Mouse (Mus musculus) natural killer cell, adult 2 months (primary cell): ENCODE measurements around the gene Cyp1a2.
A peak's percentile ranks its signal among the peaks of the same experiment; 100 is the strongest.

ENCODE experiments used
- DNase-seq, 2 experiments: peaks; one replicate each; pipeline ENCODE4 v3.0.0; 2022; ENCODE audit warnings: low spot score in 2 of 2

The Cyp1a2 gene

DNA sequence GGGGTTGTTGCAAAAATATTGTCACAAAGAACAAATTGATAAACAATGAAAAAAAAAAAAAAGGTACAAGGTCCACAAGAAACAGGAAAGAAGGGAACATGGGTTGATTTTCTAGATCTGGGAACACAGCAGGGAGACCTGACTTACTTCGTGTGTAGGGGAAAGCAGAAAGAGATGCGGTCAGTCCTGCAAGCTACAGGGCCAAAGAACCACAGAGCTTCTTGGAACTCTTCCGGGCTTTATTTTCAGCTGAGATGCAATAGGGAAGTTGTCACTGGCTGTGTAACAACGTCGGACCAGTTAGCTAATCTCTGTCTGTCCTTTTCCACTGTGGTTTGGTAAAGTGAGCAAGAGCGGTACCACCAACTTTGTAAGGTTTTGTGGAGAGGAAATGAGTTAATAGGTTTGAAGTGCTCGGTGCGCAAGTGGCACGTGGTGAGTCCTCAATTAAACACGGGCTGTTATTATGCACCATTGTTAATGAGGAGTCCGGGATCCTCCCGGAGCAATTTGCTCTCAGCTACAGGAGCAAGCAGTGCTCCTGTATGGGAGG lies 36.9 kb downstream of the Cyp1a2 start:
- DNase-seq: peak; percentile 64 to 72

GRCm38 (mm10) chr9:57644944-57645893 lies 38.3 kb downstream of the Cyp1a2 start:
- DNase-seq: peak; percentile 91 to 93

DNA sequence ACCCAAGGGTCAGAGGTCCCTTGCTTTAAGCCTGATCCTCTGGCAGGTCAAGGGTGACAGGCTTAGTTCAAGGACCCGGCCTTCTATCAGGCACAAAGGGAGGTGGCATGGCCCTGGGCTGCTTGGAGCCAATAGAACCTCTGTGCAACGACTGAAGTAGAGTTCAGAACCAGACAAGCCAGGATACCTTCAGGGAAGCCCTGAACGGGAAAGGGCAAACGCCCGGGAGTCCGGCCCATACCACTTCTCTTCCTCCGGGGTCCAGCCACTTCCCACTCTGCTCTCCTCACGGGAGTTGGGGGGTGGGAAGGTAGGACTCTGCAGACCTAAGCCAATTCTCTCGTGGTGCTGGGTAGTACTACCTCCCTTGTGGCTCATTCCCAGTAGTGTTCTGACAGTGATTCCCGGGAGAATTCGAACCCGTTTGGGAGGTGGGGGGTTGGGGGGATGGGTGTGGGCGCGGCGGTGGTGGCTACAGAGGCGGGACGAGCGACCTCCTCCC lies 39.0 kb downstream of the Cyp1a2 start:
- DNase-seq: no peak

- DNase-seq: peak; percentile 44 to 50
Measured at GRCm38 (mm10) chr9:57643856-57644180, 39.7 kb downstream of the Cyp1a2 start.

DNA sequence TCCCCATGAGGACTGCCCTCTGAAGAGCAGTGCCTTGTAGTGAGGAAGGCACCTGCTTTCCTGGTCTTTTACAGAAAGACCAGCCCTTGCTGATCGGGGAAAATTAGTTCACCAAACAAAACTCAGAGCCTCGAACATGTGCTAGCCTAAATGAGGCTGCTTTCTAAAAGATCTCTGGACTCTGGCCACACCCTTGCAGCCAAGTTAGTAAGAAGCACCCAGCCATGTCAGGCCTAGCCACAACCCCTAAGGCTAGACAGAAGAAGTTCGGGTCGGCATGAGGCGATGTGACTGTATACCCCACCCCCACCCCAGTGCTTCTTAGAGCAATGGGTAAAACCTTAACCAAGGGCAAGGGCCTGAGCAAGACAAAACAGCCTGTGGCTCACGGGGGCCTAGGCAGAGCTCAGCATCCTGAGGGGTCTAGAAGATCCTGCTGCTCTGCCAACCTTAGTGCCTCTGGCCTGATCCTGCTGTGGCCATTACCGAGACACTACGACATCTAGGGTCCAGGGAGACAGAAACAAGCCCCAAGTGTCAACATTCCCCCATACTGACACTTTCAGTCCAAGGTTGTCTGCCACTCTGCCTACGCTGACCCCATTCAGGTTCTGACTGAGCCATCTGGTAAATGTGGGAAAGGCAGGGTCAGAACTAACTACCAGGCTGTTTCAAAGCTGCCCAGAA lies 40.2 kb downstream of the Cyp1a2 start:
- DNase-seq: no peak

- DNase-seq: peak in 1 of 2 experiments; percentile 39
Measured at GRCm38 (mm10) chr9:57641775-57642550, 41.5 kb downstream of the Cyp1a2 start.

GRCm38 (mm10) chr9:57641022-57641421 lies 42.5 kb downstream of the Cyp1a2 start:
- no peak for DNase-seq

DNA sequence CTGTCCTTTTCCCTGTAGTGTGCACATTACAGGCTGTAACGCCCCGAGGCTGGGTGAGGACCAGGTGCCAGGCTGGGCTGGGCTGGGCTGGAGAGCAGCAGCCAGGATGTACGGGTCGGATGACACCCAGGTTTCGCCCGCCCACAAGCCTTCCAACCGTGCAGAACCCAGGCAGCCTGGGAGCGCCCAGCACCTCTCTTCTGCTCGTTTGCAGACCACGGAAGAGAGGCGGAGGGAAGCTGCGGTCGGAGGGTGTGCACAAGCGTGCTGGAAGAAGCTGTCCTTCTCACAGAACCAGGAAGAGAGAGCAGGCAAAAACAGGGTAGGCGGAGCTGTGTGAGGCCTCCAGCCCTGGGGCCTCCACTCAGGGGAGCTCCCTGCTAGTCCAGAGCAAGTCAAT lies 43.1 kb downstream of the Cyp1a2 start:
- DNase-seq: peak; percentile 86 to 93

GRCm38 (mm10) chr9:57639661-57640328 lies 43.7 kb downstream of the Cyp1a2 start:
- no peak for DNase-seq

- peak; percentile 38 to 62 for DNase-seq
Measured at GRCm38 (mm10) chr9:57638651-57639459, 44.6 kb downstream of the Cyp1a2 start.

- peak; percentile 61 to 80 for DNase-seq
Measured at GRCm38 (mm10) chr9:57637741-57638322, 45.7 kb downstream of the Cyp1a2 start.

- DNase-seq: no peak
Measured at GRCm38 (mm10) chr9:57637272-57637671, 46.2 kb downstream of the Cyp1a2 start.

- DNase-seq: peak; percentile 42 to 62
Measured at GRCm38 (mm10) chr9:57633481-57634024, 50.0 kb downstream of the Cyp1a2 start.

- DNase-seq: peak; percentile 68 to 83
Measured at GRCm38 (mm10) chr9:57629118-57629874, 54.2 kb downstream of the Cyp1a2 start.

DNA sequence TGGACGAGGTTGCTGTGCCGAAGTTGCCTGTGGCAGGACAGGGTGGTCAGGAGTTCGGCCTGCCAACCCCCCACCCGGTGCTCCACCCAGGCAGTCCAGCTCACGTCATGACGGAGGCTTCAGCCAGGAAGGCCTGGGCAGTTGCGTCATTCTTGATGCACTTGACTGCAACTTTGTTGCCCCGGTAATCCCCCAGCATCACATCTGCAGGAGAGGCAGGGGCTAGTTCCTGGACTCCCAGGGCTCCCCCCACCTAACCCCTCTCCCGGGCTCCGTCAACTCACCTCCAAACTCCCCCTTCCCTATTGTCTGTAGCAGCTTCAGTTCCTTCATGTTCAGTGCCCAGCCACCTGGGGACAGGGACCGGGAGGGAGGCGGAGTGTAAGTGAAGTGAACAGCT lies 54.8 kb downstream of the Cyp1a2 start:
- DNase-seq: no peak

DNA sequence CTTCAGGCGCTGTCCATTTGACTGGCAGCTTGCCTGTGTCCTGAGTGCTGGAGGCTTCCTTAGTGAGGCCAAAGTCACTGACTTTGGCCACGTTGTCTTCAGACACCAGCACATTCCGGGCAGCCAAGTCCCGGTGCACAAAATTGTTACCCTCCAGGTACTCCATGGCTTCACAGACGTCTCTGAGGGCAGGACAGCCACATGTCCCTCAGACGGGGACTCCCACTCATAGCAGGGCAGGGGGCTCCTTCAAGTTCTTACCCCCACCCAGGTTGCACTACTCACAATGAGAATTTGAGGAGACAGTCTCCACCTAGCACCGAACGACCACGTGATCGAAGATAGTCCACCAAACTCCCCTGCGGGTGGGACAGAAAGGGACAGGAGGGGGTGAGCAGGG lies 55.6 kb downstream of the Cyp1a2 start:
- DNase-seq: no peak

DNA sequence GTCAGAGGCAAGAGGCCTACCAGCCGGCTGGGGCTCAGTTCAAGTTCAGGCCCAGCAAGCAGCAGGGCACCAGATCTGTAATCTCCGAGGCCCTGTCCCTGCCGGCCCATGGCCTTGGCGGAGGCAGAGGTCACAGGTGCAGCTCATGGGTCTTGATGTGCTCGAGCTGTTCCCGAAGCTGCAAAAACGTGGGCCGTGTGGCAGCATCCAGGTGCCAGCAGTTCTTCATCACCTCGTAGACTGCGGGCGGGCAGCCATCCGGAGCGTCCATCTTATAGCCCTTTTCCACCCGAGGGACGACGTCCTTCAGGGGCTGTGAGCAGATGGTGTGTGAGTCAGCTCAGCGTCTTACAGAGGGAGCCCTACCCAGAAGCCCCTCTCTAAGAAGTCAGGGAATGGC lies 56.3 kb downstream of the Cyp1a2 start:
- DNase-seq: no peak
